Mouse (Mus musculus) heart, embryonic 11.5 days (tissue): ENCODE data around the gene Ifih1. TPM values are rescaled to one million over a fixed set of nuclear protein-coding genes. Genes with fewer than 3 reads are reported as not detected.

Source experiments
- ATAC-seq: fragments of 200-750 bp; cut with Nextera tagmentation; replicated peaks from 2 replicates; pipeline ENCODE4 v1.8.0; 2017; ENCODE audit warnings: moderate library complexity; ENCODE audit not compliant: insufficient number of reproducible peaks, low FRiP score, low TSS enrichment
- H3K27ac ChIP-seq: fragments of 300-500 bp; sonication (generic); 2 replicates; pipeline ENCODE4 v1.5.1; 2014; ENCODE audit warnings: mild to moderate bottlenecking, low read depth, low read length
- H3K27me3 ChIP-seq: fragments of 300-500 bp; sonication (generic); 2 replicates; pipeline ENCODE4 v1.6.1; 2014; ENCODE audit warnings: mild to moderate bottlenecking, low read length, mixed read lengths; ENCODE audit not compliant: control insufficient read depth, insufficient read depth
- H3K36me3 ChIP-seq: fragments of 300-500 bp; sonication (generic); 2 replicates; pipeline ENCODE4 v1.6.1; 2014; ENCODE audit warnings: mild to moderate bottlenecking, low read length, moderate library complexity, mixed read lengths; ENCODE audit not compliant: control insufficient read depth, insufficient read depth
- H3K4me1 ChIP-seq: fragments of 300-500 bp; sonication (generic); 2 replicates; pipeline ENCODE4 v1.6.1; 2014; ENCODE audit warnings: low read length; ENCODE audit not compliant: control insufficient read depth, insufficient read depth
- H3K4me2 ChIP-seq: fragments of 300-500 bp; sonication (generic); 2 replicates; pipeline ENCODE4 v1.6.1; 2014; ENCODE audit warnings: mild to moderate bottlenecking, moderate library complexity
- H3K4me3 ChIP-seq: fragments of 300-500 bp; sonication (generic); 2 replicates; pipeline ENCODE4 v1.5.1; 2014; ENCODE audit warnings: low read depth, low read length
- H3K9ac ChIP-seq: fragments of 300-500 bp; sonication (generic); 2 replicates; pipeline ENCODE4 v1.6.1; 2014; ENCODE audit warnings: mild to moderate bottlenecking, low read depth, low read length, moderate library complexity
- H3K9me3 ChIP-seq: fragments of 300-500 bp; sonication (generic); replicated peaks from 2 replicates; pipeline ENCODE4 v1.6.1; 2016; ENCODE audit warnings: low read length; ENCODE audit not compliant: control insufficient read depth
- WGBS: fragments of 180-500 bp; shearing (Covaris S2); extraction: QIAGEN DNeasy Blood & Tissue Kit; methylation state at CpG from one replicate; pipeline ENCODE4 v1.1.7; 2014; ENCODE audit not compliant: insufficient replicate concordance; 5-methylcytosine and 5-hydroxymethylcytosine counted together
- polyA plus RNA-seq: library from polyadenylated mRNA; unstranded; fragments of >200 nt; fragmentation: Nextera tagmentation; extraction: Ambion mirVana; gene quantifications from 2 replicates; pipeline ENCODE4 v1.2.1, GENCODE M21; 2014

Gene Ifih1
- 0.46 and 0.80 TPM in 2 replicates for polyA plus RNA-seq

DNA sequence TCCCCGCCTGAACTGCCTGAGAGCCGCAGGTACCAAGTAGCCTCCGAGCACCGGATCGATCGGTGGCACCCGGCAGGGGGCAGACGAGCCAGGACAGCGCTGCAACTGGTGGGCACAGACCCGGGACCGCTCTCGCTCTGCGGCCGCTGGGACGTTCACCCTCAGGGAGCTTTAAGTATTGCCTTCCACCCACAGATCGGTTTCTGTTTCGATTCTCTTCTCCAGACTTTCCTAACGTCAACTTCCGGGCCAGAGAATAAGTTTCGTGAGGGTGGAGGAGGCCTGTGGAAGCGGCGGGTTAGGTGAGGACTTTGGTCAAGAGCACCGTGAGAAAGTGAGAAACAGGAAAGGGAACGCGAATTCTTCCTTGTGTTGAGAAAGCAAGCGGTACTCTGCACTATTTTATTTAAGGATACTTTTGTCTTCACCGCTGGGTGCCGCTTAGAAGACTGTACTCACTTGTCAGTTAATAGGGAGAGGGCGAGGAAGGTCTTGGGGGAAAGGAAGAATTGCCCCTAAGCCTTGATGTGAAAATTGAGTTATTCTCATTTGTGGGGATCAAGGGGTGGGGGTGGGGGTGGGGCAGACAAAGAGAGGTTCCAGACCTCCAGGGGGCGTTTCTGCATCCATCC, at the start of gene Ifih1:
Gene Ifih1, minus strand, starts transcription at position 242 of the 632 bp plus-strand sequence.
- H3K27ac ChIP-seq, result peak within 1 kb of the TSS; percentile 35; the same call in 1 of the 2 replicates
- H3K9ac ChIP-seq, result peak within 1 kb of the TSS; percentile 77
- H3K36me3 ChIP-seq, result no peaks in the 10 kb centered on the region
- H3K27me3 ChIP-seq, result 0 out of 2 replicates have a peak, but pooled peaks cover 2% of the 10 kb centered on the region
- H3K4me1 ChIP-seq, result peaks cover 3% of the 10 kb centered on the region; the same call in 1 of the 2 replicates
- ATAC-seq, result peak; percentile 87
- H3K9me3 ChIP-seq, result no peaks in the 10 kb centered on the region
- under 1% methylated on average over 30 of the region's 30 CpGs for WGBS
- peak within 1 kb of the TSS; percentile 62 for H3K4me3 ChIP-seq
- peak within 1 kb of the TSS; percentile 73 for H3K4me2 ChIP-seq

DNA sequence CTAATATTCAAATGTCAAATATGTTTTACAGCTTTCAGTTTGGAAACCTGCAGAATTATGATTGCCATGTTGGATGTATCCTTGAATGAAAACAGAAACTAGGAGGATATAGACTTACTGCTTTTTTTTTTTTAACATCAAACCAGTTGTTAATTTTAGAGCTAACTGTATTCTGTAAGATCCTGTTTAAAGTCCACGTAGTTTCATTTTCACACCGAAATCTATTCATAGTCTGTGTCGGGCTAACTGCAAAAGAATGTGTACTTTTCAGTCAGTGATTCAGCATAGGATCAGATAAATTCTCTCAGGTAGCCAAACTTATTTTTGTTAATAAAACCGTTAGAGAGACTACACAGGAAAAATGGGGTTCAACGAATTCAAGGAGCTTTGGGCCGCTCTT, 39.9 kb upstream of the Ifih1 start:
- no peak overlapping the region for H3K9ac ChIP-seq
- no peaks in the 10 kb centered on the region for H3K27me3 ChIP-seq
- 84% methylated on average over 6 of the region's 6 CpGs for WGBS
- H3K27ac ChIP-seq, result no peak overlapping the region
- H3K9me3 ChIP-seq, result no peaks in the 10 kb centered on the region
- H3K4me3 ChIP-seq, result no peak overlapping the region
- H3K4me1 ChIP-seq, result no peaks in the 10 kb centered on the region
- H3K4me2 ChIP-seq, result no peak overlapping the region
- ATAC-seq, result no peak
- no peaks in the 10 kb centered on the region for H3K36me3 ChIP-seq

DNA sequence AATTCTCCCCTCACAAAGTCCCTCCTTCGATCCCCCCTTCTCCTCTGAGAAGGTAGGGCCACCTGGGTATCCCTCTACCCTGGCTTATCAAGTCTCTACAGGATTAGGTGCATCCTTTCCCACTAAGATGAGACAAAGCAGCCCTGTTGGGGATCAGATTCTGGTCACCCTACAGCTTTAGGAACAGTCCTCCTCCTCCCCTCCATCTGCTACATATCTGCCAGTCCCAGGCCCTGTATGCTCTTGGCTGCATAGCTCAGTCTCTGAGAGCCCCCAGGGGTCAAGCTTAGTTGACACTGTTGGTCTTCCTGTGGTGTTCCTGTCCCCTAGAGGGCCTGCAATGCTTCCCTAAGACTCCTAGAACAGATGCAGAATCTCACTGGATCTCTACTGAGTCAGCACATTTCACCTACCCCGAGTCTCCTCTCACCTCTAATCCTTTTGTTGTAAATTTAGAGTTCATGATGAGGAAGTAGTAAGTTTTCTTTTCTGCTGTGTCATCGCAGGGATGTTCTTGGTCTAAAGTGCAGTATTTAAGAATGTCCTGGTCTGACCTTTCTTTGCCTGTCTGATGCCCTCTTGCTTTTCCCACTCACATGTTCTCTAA, 39.0 kb upstream of the Ifih1 start:
- Histone ChIP-seq H3K27me3 (no peaks in the 10 kb centered on the region), H3K4me2 (no peak overlapping the region), H3K9ac (no peak overlapping the region), H3K36me3 (no peaks in the 10 kb centered on the region), H3K27ac (no peak overlapping the region), H3K4me3 (no peak overlapping the region), H3K4me1 (no peaks in the 10 kb centered on the region), H3K9me3 (no peaks in the 10 kb centered on the region)
- 38% methylated on average over 3 of the region's 3 CpGs for WGBS
- no peak for ATAC-seq

DNA sequence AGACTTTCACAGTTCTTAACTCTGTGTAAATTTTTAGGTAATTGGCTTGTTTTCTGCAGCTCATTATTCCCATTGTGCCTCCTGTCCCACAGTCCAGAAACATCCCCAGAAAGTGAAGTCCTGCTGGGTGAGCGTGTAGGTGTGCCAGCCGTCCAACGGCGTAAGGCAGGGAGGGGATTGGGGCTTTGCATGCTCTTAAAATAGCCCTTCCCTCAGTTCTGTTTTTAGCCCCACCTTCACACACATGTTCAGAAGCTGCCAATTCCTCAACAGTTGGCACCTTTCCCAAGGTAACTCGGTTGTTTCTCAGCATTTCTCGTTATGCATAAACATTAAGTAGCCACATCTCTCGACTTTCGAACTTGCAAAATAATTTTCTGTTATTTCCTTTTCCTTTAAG, 35.6 kb upstream of the Ifih1 start:
- H3K9ac ChIP-seq, result no peak overlapping the region
- ATAC-seq, result no peak
- no peak overlapping the region for H3K4me3 ChIP-seq

DNA sequence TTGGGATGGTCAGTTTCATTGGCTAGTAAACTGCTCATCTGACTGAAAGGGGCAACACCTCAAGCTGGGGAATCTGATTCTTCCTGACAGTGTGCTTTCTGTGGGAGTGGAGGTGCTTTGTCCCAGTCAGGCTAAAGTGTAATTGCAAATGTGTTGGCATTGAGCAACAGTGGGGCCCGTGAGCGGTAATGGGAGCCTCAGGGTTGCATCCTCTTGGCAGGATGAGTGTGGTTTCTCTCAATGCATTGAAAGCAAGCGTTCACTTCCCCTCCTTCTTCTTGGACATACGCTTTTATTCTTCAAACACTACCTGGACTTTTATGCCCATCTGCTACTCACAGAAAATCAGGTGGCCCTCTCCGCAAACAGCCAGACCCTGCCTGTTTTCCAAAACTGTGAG, 26.7 kb upstream of the Ifih1 start:
- no peak for ATAC-seq
- Histone ChIP-seq H3K4me2 (no peak overlapping the region), H3K9ac (no peak overlapping the region), H3K4me1 (no peaks in the 10 kb centered on the region), H3K9me3 (no peaks in the 10 kb centered on the region), H3K27me3 (no peaks in the 10 kb centered on the region), H3K4me3 (no peak overlapping the region), H3K36me3 (no peaks in the 10 kb centered on the region), H3K27ac (no peak overlapping the region)
- WGBS, result 85% methylated on average over 5 of the region's 5 CpGs

More for the DNA sequence above, 35.6 kb upstream of the Ifih1 start:
- Histone ChIP-seq H3K4me1 (no peaks in the 10 kb centered on the region), H3K36me3 (no peaks in the 10 kb centered on the region), H3K9me3 (no peaks in the 10 kb centered on the region), H3K27me3 (no peaks in the 10 kb centered on the region), H3K27ac (no peak overlapping the region), H3K4me2 (peak overlapping the region; percentile 31; the same call in 1 of the 2 replicates)
- 63% methylated on average over 8 of the region's 8 CpGs for WGBS

DNA sequence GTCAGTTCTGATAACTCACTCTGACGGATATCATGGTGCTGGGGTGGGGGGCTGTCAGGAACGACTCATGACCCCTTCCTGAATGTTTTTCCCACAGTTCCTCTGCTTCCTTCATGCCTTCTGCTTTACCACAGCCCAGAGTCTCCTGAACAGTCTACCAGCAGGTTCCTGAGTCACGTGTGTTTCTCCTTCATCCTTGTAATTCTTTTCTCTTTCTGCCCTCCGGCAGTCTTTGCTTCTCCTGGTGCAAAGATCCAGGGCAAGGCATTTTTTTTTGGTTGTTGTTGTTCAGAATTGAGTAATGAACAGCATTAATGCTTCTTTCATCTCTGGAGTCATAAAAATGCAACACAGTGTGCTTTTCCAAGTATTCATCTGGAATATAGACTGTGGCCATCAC, 24.7 kb upstream of the Ifih1 start:
- no peak overlapping the region for H3K27ac ChIP-seq
- H3K27me3 ChIP-seq, result no peaks in the 10 kb centered on the region
- ATAC-seq, result no peak
- no peak overlapping the region for H3K4me2 ChIP-seq
- no peaks in the 10 kb centered on the region for H3K4me1 ChIP-seq
- no peak overlapping the region for H3K4me3 ChIP-seq
- no peaks in the 10 kb centered on the region for H3K36me3 ChIP-seq
- 62% methylated on average over 4 of the region's 4 CpGs for WGBS
- no peaks in the 10 kb centered on the region for H3K9me3 ChIP-seq
- H3K9ac ChIP-seq, result no peak overlapping the region

DNA sequence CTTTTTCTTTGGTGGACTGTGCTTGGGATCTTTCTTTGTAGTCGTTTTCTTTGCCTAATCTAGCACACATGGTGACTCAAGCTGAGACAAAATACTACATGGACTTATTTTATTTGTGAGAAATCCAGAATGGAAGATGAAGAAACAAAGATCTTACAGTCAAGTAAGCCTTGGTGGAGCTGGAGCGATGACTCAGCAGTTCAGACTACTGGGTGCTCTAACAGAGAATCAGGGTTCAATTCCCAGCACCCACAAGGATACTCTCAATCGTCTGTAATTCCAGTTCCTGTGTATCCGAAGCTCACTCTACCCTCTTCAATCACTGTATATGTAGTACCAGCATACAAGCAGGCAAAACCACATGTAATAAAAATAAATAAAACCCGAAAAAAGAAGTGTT, 24.2 kb upstream of the Ifih1 start:
- no peaks in the 10 kb centered on the region for H3K9me3 ChIP-seq
- no peaks in the 10 kb centered on the region for H3K4me1 ChIP-seq
- no peak overlapping the region for H3K4me3 ChIP-seq
- H3K27me3 ChIP-seq, result no peaks in the 10 kb centered on the region
- no peak overlapping the region for H3K4me2 ChIP-seq
- no peak for ATAC-seq
- no peaks in the 10 kb centered on the region for H3K36me3 ChIP-seq
- H3K27ac ChIP-seq, result no peak overlapping the region
- H3K9ac ChIP-seq, result no peak overlapping the region
- WGBS, result 78% methylated on average over 5 of the region's 5 CpGs

DNA sequence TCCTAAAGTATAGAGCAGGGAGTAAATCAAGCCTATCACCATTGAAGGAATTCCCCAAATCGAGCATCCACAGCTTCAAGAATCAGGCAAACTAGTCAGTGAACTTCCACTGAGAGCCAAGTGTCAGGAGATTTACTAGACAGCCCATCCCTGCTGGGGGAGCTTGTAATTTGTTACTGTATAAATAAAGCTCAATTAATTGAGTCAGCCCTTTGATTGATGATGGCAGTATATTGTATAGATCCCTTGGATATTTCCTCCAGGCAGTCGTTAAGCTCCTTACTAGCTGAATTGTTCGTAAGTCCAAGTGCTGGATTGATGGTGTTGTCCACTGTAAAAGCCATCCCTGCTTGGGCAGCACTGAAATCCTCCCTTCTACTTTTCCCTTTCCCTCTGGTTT, 23.8 kb upstream of the Ifih1 start:
- no peak overlapping the region for H3K9ac ChIP-seq
- H3K27me3 ChIP-seq, result no peaks in the 10 kb centered on the region
- no peaks in the 10 kb centered on the region for H3K36me3 ChIP-seq
- no peak overlapping the region for H3K4me3 ChIP-seq
- H3K27ac ChIP-seq, result no peak overlapping the region
- WGBS, result 82% methylated on average over 3 of the region's 3 CpGs
- no peak for ATAC-seq
- H3K4me1 ChIP-seq, result no peaks in the 10 kb centered on the region
- H3K4me2 ChIP-seq, result no peak overlapping the region
- no peaks in the 10 kb centered on the region for H3K9me3 ChIP-seq

DNA sequence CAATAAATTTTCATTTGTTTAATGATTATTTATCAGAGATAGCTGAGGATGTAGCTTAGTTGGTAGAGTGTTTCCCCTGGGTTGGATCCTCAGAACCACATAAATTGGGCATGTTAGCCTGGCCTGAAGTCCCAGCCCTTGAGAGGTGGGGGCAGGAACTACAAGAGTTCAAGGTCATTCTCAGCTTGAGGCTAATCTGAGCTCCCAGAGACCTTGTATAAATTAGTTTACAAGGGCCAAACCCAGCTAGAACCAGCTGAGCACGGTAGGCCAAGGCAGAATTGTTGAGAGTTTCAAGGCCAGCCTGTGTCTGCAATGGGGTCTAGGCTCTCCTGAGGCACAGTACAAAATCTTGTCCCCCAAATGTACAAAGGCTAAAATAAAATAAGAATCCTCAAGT, 19.5 kb upstream of the Ifih1 start:
- Histone ChIP-seq H3K4me2 (no peak overlapping the region), H3K4me1 (no peaks in the 10 kb centered on the region), H3K36me3 (no peaks in the 10 kb centered on the region), H3K27ac (no peak overlapping the region), H3K9ac (no peak overlapping the region), H3K9me3 (no peaks in the 10 kb centered on the region), H3K27me3 (no peaks in the 10 kb centered on the region), H3K4me3 (no peak overlapping the region)
- 35% methylated on average over 1 of the region's 1 CpGs for WGBS
- ATAC-seq, result no peak
